Mouse (Mus musculus) kidney, embryonic 15.5 days (tissue): ENCODE data around the gene Rgs12. TPM values are rescaled to one million over a fixed set of nuclear protein-coding genes. Genes with fewer than 3 reads are reported as not detected.
A peak's percentile ranks its signal among the peaks of the same experiment; 100 is the strongest.

Experiments used
- ATAC-seq: fragments of 200-750 bp; cut with Nextera tagmentation; replicated peaks from 2 replicates; pipeline ENCODE4 v1.8.0; 2017; ENCODE audit warnings: moderate TSS enrichment; ENCODE audit not compliant: low FRiP score
- H3K27ac ChIP-seq: fragments of 300-500 bp; sonication (generic); 2 replicates; pipeline ENCODE4 v1.5.1; 2015; ENCODE audit warnings: mild to moderate bottlenecking, inconsistent platforms
- H3K27me3 ChIP-seq: fragments of 300-500 bp; sonication (generic); 2 replicates; pipeline ENCODE4 v1.6.1; 2015; ENCODE audit warnings: inconsistent platforms
- H3K36me3 ChIP-seq: fragments of 300-500 bp; sonication (generic); 2 replicates; pipeline ENCODE4 v1.6.1; 2015; ENCODE audit warnings: inconsistent platforms
- H3K4me1 ChIP-seq: fragments of 300-500 bp; sonication (generic); 2 replicates; pipeline ENCODE4 v1.6.1; 2015; ENCODE audit warnings: inconsistent platforms
- H3K4me2 ChIP-seq: fragments of 300-500 bp; sonication (generic); 2 replicates; pipeline ENCODE4 v1.6.1; 2015; ENCODE audit warnings: moderate library complexity, mild to moderate bottlenecking, inconsistent platforms
- H3K4me3 ChIP-seq: fragments of 300-500 bp; sonication (generic); replicated peaks from 2 replicates; pipeline ENCODE4 v1.5.1; 2015; ENCODE audit warnings: mild to moderate bottlenecking, inconsistent platforms
- H3K9ac ChIP-seq: fragments of 300-500 bp; sonication (generic); 2 replicates; pipeline ENCODE4 v1.6.1; 2015; ENCODE audit warnings: mild to moderate bottlenecking, inconsistent platforms
- H3K9me3 ChIP-seq: fragments of 300-500 bp; sonication (generic); replicated peaks from 2 replicates; pipeline ENCODE4 v1.6.1; 2016; ENCODE audit warnings: inconsistent platforms
- WGBS: fragments of 180-500 bp; shearing (Covaris S2); methylation state at CpG from one replicate; pipeline ENCODE4 v1.1.7; 2015; ENCODE audit warnings: mixed read lengths; 5-methylcytosine and 5-hydroxymethylcytosine counted together
- polyA plus RNA-seq: library from polyadenylated mRNA; unstranded; fragments of >200 nt; fragmentation: Nextera tagmentation; extraction: Ambion mirVana; gene quantifications from 2 replicates; pipeline ENCODE4 v1.2.1, GENCODE M21; 2015

Gene Rgs12
- polyA plus RNA-seq, 1 experiment from 2014 or later = 35.2 TPM

DNA sequence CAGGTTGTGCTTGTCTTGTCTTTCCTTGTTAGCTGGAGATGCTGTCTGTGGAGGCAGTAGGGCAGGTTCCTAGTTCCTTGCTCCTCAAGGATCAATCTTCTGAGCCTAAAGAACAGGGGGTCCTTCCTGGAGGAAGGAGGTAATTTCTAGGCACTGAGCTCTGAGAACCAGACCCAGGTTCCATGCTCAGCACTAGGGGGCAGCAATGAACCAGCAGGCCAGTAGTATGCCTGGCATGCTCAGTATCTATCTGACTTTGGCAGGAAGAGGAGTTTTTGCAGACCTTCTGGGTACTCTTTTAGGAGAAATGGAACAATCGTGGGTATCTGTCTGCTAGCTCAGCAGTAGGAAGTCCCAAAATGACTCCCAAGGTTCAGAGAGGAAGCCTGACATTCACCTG, 33.4 kb upstream of the Rgs12 start:
- no peaks in the 10 kb centered on the region for H3K4me1 ChIP-seq
- H3K36me3 ChIP-seq = 0 out of 2 replicates have a peak, but pooled peaks cover 3% of the 10 kb centered on the region
- no peak overlapping the region for H3K4me3 ChIP-seq
- ATAC-seq = no peak
- no peak overlapping the region for H3K4me2 ChIP-seq
- no peaks in the 10 kb centered on the region for H3K9me3 ChIP-seq
- WGBS = 12% methylated on average over 1 of the region's 1 CpGs
- no peaks in the 10 kb centered on the region for H3K27me3 ChIP-seq
- H3K9ac ChIP-seq = no peak overlapping the region
- H3K27ac ChIP-seq = no peak overlapping the region

DNA sequence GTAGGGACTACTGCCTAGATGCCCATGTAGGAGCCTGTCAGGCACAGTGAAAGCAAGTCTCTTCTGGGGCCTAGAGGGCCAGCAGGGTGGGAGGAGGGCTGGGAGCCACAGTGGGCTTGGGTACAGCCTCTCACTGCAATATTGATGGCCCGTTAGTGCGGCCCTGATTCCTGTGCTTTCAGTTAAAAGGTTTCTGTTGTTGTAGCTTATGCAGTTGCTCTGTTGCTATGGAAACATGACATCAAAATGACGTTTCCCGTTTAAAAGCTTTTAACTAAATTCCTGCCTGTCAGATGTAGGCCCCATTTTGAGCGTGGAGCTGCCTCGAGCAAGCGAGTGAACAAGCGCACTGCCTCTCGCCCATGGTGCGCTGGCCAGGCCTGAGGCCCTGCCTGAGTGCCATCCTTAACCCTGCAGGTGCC, 32.0 kb upstream of the Rgs12 start:
- Histone ChIP-seq H3K4me2 (no peak overlapping the region), H3K9me3 (no peaks in the 10 kb centered on the region), H3K9ac (no peak overlapping the region), H3K4me1 (no peaks in the 10 kb centered on the region), H3K27me3 (no peaks in the 10 kb centered on the region), H3K4me3 (no peak overlapping the region), H3K36me3 (no peaks in the 10 kb centered on the region; the same call in 1 of the 2 replicates), H3K27ac (no peak overlapping the region)
- 67% methylated on average over 10 of the region's 10 CpGs for WGBS
- ATAC-seq = no peak

DNA sequence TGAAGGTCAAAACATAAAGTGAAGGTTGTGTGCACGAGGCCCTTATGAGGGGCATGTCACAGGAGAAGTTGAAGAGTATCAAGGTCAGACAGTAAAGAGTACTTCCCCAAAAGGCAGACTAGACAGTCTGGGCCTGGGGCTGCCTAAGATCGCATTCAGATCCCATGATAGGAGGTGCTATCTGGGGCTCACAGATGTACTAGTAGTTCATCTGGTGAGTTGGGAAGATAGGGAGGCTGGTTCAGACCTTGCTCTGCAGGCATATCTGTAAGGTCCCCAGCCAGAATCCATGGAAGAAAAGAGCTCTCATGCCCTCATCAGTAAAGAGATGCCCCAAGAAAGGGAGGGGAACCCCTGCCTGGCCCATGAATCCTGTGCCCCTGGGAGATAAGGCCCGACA, 30.5 kb upstream of the Rgs12 start:
- Histone ChIP-seq H3K9me3 (no peaks in the 10 kb centered on the region), H3K4me2 (no peak overlapping the region), H3K36me3 (peaks cover 7% of the 10 kb centered on the region), H3K4me3 (no peak overlapping the region), H3K27me3 (no peaks in the 10 kb centered on the region), H3K9ac (no peak overlapping the region), H3K27ac (no peak overlapping the region), H3K4me1 (no peaks in the 10 kb centered on the region)
- ATAC-seq = no peak
- WGBS = 86% methylated on average over 3 of the region's 3 CpGs

DNA sequence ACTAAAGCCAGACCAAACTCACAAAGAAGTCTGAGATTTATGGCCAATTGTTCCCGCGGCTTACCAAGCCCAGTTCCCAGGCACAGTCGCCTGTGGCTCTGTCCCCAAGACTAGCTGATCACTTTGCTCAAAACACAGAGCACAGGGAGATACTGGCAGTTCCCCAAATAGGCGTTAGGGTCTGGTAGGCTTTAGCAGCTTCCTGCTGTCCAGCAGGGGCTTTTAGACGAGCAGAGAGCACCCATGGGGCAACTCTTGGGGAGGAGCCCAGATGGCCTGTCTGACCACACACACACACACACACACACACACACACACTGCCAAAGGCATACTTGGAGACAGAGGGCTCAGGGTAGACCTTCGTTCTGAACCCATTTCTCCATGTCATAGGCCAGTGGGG, 26.7 kb upstream of the Rgs12 start:
- Histone ChIP-seq H3K4me1 (no peaks in the 10 kb centered on the region), H3K27ac (no peak overlapping the region), H3K9me3 (no peaks in the 10 kb centered on the region), H3K4me3 (no peak overlapping the region), H3K9ac (no peak overlapping the region), H3K4me2 (no peak overlapping the region), H3K27me3 (no peaks in the 10 kb centered on the region), H3K36me3 (peaks cover 14% of the 10 kb centered on the region)
- WGBS = 39% methylated on average over 6 of the region's 6 CpGs
- ATAC-seq = no peak

DNA sequence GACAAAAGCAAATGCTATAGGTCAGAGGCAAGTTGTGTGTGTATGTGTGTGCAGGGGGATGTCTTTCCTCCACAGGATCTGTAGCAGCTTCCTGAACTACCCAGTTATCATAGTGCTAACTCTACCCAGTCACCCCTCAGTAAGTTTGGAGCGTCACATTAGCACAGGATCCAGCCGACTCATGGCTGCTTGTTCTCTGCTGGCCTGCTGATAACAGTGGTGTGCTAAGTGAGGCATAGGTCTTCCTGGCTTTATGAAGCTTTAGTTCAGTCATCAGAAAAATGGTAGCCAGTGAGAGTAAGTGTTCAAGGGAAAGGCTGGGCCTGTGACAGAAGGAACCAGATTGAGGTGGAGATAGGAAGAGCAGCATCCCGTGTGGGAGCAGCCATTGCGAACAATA, 25.3 kb upstream of the Rgs12 start:
- no peaks in the 10 kb centered on the region for H3K4me1 ChIP-seq
- H3K9ac ChIP-seq = no peak overlapping the region
- H3K4me2 ChIP-seq = no peak overlapping the region
- peaks cover 14% of the 10 kb centered on the region for H3K36me3 ChIP-seq
- WGBS = 96% methylated on average over 4 of the region's 4 CpGs
- H3K27ac ChIP-seq = no peak overlapping the region
- no peaks in the 10 kb centered on the region for H3K27me3 ChIP-seq
- H3K4me3 ChIP-seq = no peak overlapping the region
- no peak for ATAC-seq
- no peaks in the 10 kb centered on the region for H3K9me3 ChIP-seq

DNA sequence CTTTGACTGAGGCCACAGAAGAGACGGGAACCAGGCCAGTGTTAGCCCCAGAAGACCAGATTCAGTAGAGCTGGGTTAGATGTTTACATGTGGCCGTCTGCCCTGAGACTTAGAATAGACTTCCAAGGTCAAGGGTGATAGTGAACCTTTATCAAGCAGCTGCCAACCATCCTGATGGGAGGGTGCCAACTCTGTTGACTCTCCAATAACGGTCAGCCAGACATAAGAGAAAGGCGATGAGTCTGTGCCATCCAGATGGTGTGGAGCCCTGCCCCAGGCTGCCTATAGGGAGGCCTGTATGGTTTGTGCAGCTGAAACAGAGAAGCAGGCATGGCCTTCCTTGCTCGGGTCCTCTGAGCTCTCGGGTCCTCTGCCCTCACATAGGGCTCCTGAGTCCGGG, 24.7 kb upstream of the Rgs12 start:
- 84% methylated on average over 7 of the region's 7 CpGs for WGBS

DNA sequence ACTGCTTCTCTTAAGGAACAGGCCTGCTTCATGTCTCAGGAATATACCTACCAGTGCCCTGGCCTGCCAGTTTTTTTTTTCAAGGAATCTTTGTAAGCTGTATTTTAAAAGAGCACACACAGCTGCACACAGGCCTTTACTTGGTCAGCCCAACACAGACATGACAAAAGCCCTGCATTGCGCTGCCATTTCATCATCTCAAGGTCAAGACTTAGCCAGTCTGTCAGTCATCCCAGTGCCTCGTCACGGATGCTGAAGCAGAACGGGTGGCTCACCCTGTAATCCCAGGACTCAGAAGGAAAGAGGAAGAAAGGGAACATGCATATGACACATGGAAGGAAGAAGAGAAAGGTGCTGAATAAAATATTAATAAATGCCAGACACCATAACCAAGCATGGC, 21.6 kb upstream of the Rgs12 start:
- Histone ChIP-seq H3K9ac (no peak overlapping the region), H3K27ac (no peak overlapping the region), H3K9me3 (no peaks in the 10 kb centered on the region), H3K36me3 (peaks cover 14% of the 10 kb centered on the region), H3K4me2 (no peak overlapping the region), H3K4me3 (no peak overlapping the region), H3K4me1 (peaks cover 21% of the 10 kb centered on the region), H3K27me3 (no peaks in the 10 kb centered on the region)
- 91% methylated on average over 4 of the region's 4 CpGs for WGBS
- ATAC-seq = no peak

More for the DNA sequence above, 24.7 kb upstream of the Rgs12 start:
- Histone ChIP-seq H3K9ac (no peak overlapping the region), H3K4me1 (no peaks in the 10 kb centered on the region), H3K27ac (no peak overlapping the region), H3K4me2 (no peak overlapping the region), H3K4me3 (no peak overlapping the region), H3K36me3 (peaks cover 14% of the 10 kb centered on the region), H3K9me3 (no peaks in the 10 kb centered on the region), H3K27me3 (no peaks in the 10 kb centered on the region)
- ATAC-seq = no peak

DNA sequence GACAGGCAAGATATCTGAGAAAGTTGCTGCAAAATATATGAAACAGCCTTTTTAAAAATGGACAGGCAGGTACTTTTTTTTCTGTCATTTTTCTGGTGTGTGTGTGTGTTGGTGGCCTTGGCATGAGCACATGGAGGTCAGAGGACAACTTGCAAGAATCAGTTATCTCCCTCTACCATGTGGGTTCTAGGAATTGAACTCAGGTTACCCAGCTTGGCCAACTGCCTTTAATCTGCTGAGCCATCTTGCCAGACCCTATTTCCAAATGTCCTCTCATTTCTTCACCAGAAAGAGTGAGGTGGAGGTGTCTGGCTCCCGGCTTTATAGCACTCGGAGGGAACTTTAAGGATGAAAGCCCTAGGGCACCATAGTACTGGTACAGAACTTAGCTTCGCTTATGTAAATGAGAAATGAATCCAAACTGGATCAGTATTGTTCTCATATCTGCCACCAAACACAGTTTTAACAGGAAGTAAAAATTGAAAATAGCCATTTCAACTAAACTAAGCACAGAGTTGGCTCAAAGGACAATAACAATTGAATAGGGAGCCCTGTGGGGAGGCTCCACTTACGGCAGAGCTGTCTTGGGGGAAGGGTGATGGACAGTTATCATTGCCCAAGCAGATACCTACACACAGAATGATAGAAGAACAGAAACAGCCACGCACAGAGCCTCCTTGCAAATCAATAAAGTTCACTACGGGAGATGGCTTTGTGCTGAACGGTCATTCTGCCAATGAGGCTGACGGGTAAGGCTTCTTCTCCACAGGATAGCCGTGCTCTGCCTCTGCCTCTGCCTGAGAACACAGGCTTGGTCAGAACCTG, 18.9 kb upstream of the Rgs12 start:
- WGBS = 83% methylated on average over 9 of the region's 9 CpGs
- Histone ChIP-seq H3K9ac (no peak overlapping the region), H3K4me3 (no peak overlapping the region), H3K4me2 (no peak overlapping the region), H3K9me3 (no peaks in the 10 kb centered on the region), H3K4me1 (peaks cover 21% of the 10 kb centered on the region), H3K27me3 (no peaks in the 10 kb centered on the region), H3K36me3 (no peaks in the 10 kb centered on the region; the same call in 1 of the 2 replicates), H3K27ac (0 out of 2 replicates have a peak overlapping the region, but pooled peaks have one; percentile 85)
- no peak for ATAC-seq

DNA sequence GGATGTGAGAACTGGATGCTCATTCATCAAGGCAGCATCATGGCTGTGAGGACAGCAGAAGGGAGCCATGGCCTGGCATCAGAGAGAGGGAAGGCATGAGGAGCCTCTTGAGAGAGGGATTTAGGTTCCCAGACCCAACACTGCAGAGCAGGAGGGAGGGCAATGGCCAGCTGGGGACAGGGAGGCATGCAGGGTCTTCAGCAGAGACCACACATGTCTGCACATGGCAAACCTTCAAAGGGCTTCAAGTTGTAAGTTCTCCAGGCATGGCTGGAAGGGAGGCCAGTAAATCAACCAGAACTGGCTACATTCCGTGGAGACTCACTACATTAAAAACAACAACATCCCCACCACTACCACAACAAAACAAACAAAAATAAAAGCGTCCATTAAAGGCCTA, 18.2 kb upstream of the Rgs12 start:
- peak overlapping the region; percentile 85 for H3K27ac ChIP-seq
- peaks cover 21% of the 10 kb centered on the region for H3K4me1 ChIP-seq
- H3K9ac ChIP-seq = no peak overlapping the region
- H3K4me2 ChIP-seq = no peak overlapping the region
- no peaks in the 10 kb centered on the region for H3K36me3 ChIP-seq
- WGBS = 37% methylated on average over 2 of the region's 2 CpGs
- no peak overlapping the region for H3K4me3 ChIP-seq
- H3K27me3 ChIP-seq = no peaks in the 10 kb centered on the region
- H3K9me3 ChIP-seq = no peaks in the 10 kb centered on the region
- no peak for ATAC-seq

DNA sequence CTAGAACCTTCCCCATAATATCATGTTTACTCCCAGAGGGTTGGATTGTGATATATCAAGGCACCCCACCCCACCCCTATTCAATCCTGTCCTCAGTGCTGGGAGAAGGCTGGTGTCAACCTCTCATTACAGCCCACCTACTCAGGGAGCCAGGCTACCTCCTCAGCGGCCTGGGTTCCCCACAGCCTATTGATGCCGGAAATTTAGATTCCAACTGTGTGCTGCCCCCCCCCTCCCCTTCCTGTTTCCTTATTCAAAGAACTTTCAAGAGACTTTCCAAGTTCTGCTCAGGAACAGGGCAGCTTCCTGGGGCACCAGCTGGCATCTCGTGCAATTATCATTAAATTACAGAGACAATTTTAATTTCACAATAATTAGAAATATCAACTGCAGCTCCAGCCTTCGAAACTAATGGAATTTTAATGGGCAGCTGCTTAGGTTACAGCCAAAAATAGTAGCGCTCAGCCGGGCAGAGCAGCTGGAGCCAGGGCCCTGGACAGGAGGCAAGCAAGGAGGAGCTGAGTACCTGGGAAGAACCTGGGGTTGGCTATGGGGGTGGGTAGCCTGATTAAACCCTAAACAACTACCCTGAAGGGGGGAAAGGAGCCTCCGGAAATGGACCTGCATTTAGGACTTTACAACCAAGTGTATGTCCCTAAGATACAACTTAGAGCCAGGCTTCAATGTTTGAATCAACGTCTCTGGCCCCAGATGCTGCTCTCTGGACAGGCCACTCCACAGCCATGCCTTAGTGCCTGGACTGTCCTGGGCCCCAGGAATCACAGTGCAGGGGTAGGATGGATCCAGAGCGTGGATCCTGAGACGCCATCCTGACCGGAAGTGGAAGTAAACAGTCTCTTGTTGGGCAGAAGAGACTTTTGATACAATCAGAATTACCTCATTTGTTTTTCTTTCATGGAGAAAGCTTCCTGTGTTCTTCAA, 17.5 kb upstream of the Rgs12 start:
- no peaks in the 10 kb centered on the region for H3K9me3 ChIP-seq
- H3K4me3 ChIP-seq = no peak overlapping the region
- 35% methylated on average over 11 of the region's 11 CpGs for whole genome bisulfite sequencing
- H3K36me3 ChIP-seq = no peaks in the 10 kb centered on the region
- H3K27ac ChIP-seq = peak overlapping the region; percentile 85
- H3K4me1 ChIP-seq = peaks cover 21% of the 10 kb centered on the region
- H3K27me3 ChIP-seq = no peaks in the 10 kb centered on the region
- no peak overlapping the region for H3K9ac ChIP-seq
- H3K4me2 ChIP-seq = no peak overlapping the region
- ATAC-seq = peak; percentile 52; the same call in 1 of the 2 replicates

DNA sequence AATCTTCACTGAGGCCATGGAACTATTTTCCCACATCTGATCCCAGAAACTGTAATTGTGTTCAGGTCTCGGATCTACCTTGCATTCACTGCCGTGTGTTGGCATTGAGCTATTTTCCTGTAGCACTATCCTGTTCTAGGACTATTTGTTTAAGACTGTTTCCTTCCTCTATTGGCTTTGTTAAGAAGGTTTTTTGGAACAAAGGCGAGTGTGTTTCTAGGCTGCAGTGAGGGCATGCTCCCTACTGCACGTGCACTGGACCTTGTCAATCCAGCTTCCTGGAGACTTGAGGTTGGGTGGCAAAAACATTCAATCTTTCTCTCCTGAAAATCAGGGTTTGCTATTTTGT, 16.8 kb upstream of the Rgs12 start:
- ATAC-seq = 0 out of 2 replicates have a peak, but pooled peaks have one; percentile 45
- Histone ChIP-seq H3K9me3 (no peaks in the 10 kb centered on the region), H3K9ac (no peak overlapping the region), H3K4me3 (no peak overlapping the region), H3K4me2 (no peak overlapping the region), H3K27me3 (no peaks in the 10 kb centered on the region), H3K4me1 (peaks cover 21% of the 10 kb centered on the region), H3K36me3 (no peaks in the 10 kb centered on the region), H3K27ac (peak overlapping the region; percentile 85)
- WGBS = 26% methylated on average over 4 of the region's 4 CpGs

DNA sequence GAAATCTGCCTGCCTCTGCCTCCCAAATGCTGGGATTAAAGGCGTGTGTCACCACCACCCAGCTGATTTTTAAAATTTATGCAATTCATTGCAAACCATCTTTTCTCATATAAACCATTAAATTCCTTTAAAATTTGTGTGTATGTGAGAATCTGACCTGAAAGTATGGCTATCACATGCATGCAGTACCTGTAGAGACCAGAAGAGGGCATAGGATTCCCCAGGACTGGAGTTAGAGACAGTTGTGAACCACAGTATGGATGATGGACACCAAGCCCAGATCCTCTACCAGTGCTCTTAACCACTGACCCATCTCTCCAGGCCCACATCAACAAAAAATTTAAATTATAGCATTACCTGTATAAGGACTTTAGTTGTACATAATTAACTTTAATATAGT, 15.8 kb upstream of the Rgs12 start:
- Histone ChIP-seq H3K9me3 (no peaks in the 10 kb centered on the region), H3K4me2 (no peak overlapping the region), H3K9ac (no peak overlapping the region), H3K4me1 (peaks cover 21% of the 10 kb centered on the region), H3K36me3 (no peaks in the 10 kb centered on the region), H3K4me3 (no peak overlapping the region), H3K27me3 (no peaks in the 10 kb centered on the region), H3K27ac (no peak overlapping the region)
- no peak for ATAC-seq
- 93% methylated on average over 1 of the region's 1 CpGs for WGBS
